Mouse (Mus musculus) embryonic fibroblast, embryonic 13.5 days (primary cell): ENCODE results near the gene Olfr816. TPM values are rescaled to one million over a fixed set of nuclear protein-coding genes. Genes with fewer than 3 reads are reported as not detected.
"Not testable (repeated sequence)": the region's sequence is repeated elsewhere in the genome, so short reads cannot be mapped to it uniquely, and the experiment has no call there.

ENCODE experiments used
- H3K27ac ChIP-seq: 2 replicates; pipeline ENCODE4 v1.5.1; 2012; ENCODE audit warnings: low read length, control low read depth, inconsistent platforms; ENCODE audit not compliant: insufficient read depth
- H3K4me1 ChIP-seq: 2 replicates; pipeline ENCODE4 v1.6.1; 2011; ENCODE audit warnings: low read length; ENCODE audit not compliant: control insufficient read depth, insufficient read depth
- H3K4me3 ChIP-seq: 2 replicates; pipeline ENCODE4 v1.5.1; 2011; ENCODE audit warnings: mild to moderate bottlenecking, control low read depth, low read length; ENCODE audit not compliant: insufficient read depth
- CTCF ChIP-seq: IDR thresholded peaks from 2 replicates; pipeline ENCODE4 v1.5.1; 2011; ENCODE audit warnings: mild to moderate bottlenecking, control low read depth, low read length, moderate library complexity, borderline replicate concordance; ENCODE audit not compliant: insufficient read depth
- POLR2A ChIP-seq: IDR thresholded peaks from 2 replicates; pipeline ENCODE4 v1.6.1; 2011; ENCODE audit warnings: low read depth, mild to moderate bottlenecking, control low read depth, low read length, moderate library complexity
- polyA plus RNA-seq: library from polyadenylated mRNA; stranded (reverse); fragments of >200 nt; gene quantifications from 2 replicates; pipeline ENCODE4 v1.2.4, GENCODE M21; 2011; ENCODE audit warnings: low read depth; ENCODE audit not compliant: missing spikeins, insufficient read length

Gene Olfr816
- not detected in 2 replicates for polyA plus RNA-seq

DNA sequence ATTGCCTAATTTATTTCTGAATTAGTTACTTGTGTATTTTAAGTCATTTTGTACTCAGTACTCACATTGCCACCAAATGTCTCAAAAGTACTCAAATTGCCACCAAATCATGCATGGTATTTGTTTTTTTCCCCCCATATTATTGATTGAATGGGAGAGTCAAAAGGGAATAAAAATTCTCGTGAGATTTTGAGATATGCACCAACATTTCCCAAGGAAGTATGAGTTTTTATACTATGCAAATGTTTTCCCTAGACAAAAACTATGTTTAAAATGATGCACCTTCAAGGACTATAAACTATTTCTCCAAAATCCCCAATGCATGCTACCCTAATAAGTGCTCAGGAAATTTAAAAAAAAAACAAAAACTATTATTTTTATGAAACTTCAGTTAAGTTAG, at the start of gene Olfr816:
Gene Olfr816 (minus strand): TSS at position 101 of the 400 bp plus-strand sequence.
- TF ChIP-seq CTCF (no peak), POLR2A (no peak)
- Histone ChIP-seq H3K27ac (no peak within 1 kb of the TSS), H3K4me3 (no peak within 1 kb of the TSS), H3K4me1 (no peaks in the 10 kb centered on the region)

DNA sequence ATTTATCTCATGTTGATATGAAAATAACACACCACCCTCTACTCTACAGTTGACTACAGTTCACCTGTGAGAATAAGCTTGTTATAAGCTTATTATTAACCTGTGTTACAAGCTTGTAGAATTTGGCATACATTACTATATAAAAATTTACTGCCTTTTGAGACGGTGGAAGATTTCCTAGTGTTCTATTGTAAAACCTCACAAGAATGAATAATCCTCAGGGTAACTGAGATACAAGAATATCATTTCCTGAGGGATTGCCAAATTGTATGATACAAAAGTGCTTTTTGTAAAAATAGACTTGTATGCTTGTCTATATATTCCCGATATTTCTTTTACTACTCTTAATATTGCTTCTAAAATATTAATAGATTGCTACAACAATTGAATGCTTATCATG, 33.6 kb upstream of the Olfr816 start, which contains the start of gene Olfr818:
Gene Olfr818 (minus strand): TSS at position 101 of the 400 bp plus-strand sequence.
- TF ChIP-seq POLR2A (no peak), CTCF (no peak)
- H3K4me3 ChIP-seq: no peak within 1 kb of the TSS
- H3K4me1 ChIP-seq: no peaks in the 10 kb centered on the region
- no peak within 1 kb of the TSS for H3K27ac ChIP-seq

GRCm38 (mm10) chr10:129905767-129906166, 9.6 kb downstream of the Olfr816 start, which contains the start of gene Olfr815:
Olfr815 (minus strand) TSS chr10:129905867.
- H3K4me3 ChIP-seq, H3K27ac ChIP-seq, H3K4me1 ChIP-seq: not testable (repeated sequence)

DNA sequence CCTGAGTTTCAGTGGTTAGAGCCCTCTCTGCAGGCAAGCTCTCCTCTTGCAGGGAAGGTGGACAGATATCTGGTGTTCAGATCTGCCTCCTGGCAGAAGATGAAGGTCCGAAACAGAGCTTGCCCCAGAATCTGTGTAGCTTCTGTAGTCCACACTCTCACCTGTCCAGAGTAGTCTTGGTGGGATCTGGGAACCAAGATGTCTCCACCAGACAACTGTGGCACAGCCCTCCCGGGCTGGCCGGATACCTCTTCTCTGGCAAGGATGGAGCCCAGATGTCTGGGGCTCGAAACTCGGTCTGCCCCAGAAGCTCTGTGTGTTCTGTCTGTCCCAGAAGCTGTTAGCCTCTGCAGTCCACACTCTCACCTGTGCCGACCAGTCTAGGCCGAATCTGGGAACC, 29.5 kb downstream of the Olfr816 start:
- Histone ChIP-seq H3K4me1 (no peaks in the 10 kb centered on the region), H3K27ac (no peak overlapping the region), H3K4me3 (no peak overlapping the region)
- TF ChIP-seq CTCF (no peak), POLR2A (no peak)

- not testable (repeated sequence) for H3K4me1 ChIP-seq, H3K4me3 ChIP-seq, H3K27ac ChIP-seq
Observed at GRCm38 (mm10) chr10:129885496-129885895, 29.9 kb downstream of the Olfr816 start.

DNA sequence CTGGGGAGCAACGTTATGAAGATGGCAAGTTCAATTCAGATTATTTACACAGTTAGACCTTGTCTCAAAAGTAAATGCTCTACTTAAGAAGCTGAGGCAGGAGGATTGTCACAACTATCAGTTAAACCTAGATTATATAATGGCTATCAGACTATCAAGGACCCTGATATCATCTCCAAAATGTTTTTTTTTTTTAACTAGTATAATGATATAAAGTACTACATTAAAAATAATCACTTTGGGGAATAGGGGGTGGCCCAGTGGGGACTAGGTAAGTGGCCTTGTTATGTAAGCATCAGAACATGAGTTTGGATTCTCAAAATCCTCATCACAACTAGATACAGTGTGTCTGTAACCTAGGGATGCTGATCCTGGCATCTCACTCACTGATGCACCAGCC, 35.6 kb downstream of the Olfr816 start, which contains the start of gene Olfr814:
Gene Olfr814 (minus strand): TSS at position 101 of the 400 bp plus-strand sequence.
- H3K27ac ChIP-seq, H3K4me1 ChIP-seq, H3K4me3 ChIP-seq: not testable (repeated sequence)

Other genes starting within 250 kb of the Olfr816 start
- not detected in 2 replicates for gene Olfr801, start 241.7 kb downstream of the Olfr816 start, polyA plus RNA-seq
- not detected in 2 replicates for gene Olfr802, start 227.4 kb downstream of the Olfr816 start, polyA plus RNA-seq
- gene Olfr803, start 221.3 kb downstream of the Olfr816 start, polyA plus RNA-seq: not detected in 2 replicates
- not detected in 2 replicates for gene Olfr804, start 212.4 kb downstream of the Olfr816 start, polyA plus RNA-seq
- not detected in 2 replicates for gene Olfr805, start 186.2 kb downstream of the Olfr816 start, polyA plus RNA-seq
- gene Olfr806, start 173.7 kb downstream of the Olfr816 start, polyA plus RNA-seq: not detected in 2 replicates
- gene Olfr807, start 157.8 kb downstream of the Olfr816 start, polyA plus RNA-seq: not detected in 2 replicates
- gene Olfr808, start 150.1 kb downstream of the Olfr816 start, polyA plus RNA-seq: not detected in 2 replicates
- not detected in 2 replicates for gene Olfr809, start 141.0 kb downstream of the Olfr816 start, polyA plus RNA-seq
- gene Olfr810, start 120.7 kb downstream of the Olfr816 start, polyA plus RNA-seq: not detected in 2 replicates
- gene Olfr811, start 111.2 kb downstream of the Olfr816 start, polyA plus RNA-seq: not detected in 2 replicates
- gene Olfr812, start 69.5 kb downstream of the Olfr816 start, polyA plus RNA-seq: not detected in 2 replicates
- gene Olfr813, start 60.2 kb downstream of the Olfr816 start, polyA plus RNA-seq: not detected in 2 replicates
- not detected in 2 replicates for gene Olfr814, start 35.7 kb downstream of the Olfr816 start, polyA plus RNA-seq
- gene Olfr815, start 9.7 kb downstream of the Olfr816 start, polyA plus RNA-seq: not detected in 2 replicates
- not detected in 2 replicates for gene Olfr818, start 33.5 kb upstream of the Olfr816 start, polyA plus RNA-seq
- not detected in 2 replicates for gene Olfr819, start 51.7 kb upstream of the Olfr816 start, polyA plus RNA-seq
- gene Olfr247, start 60.5 kb upstream of the Olfr816 start, polyA plus RNA-seq: not detected in 2 replicates
- gene Gm10310, start 69.5 kb upstream of the Olfr816 start, polyA plus RNA-seq: not detected in 2 replicates
- not detected in 2 replicates for gene Olfr820, start 97.0 kb upstream of the Olfr816 start, polyA plus RNA-seq
- gene Olfr821, start 114.8 kb upstream of the Olfr816 start, polyA plus RNA-seq: not detected in 2 replicates
- gene Olfr822, start 155.6 kb upstream of the Olfr816 start, polyA plus RNA-seq: not detected in 2 replicates
- gene Olfr823, start 199.8 kb upstream of the Olfr816 start, polyA plus RNA-seq: not detected in 2 replicates
- gene Olfr824, start 214.4 kb upstream of the Olfr816 start, polyA plus RNA-seq: not detected in 2 replicates